Mouse (Mus musculus) hindbrain, embryonic 13.5 days (tissue): ENCODE results near the gene Capn9. TPM values are rescaled to one million over a fixed set of nuclear protein-coding genes. Genes with fewer than 3 reads are reported as not detected.

Experiments
- ATAC-seq: fragments of 200-750 bp; cut with Nextera tagmentation; 2 replicates; pipeline ENCODE4 v1.8.0; 2017; ENCODE audit warnings: moderate TSS enrichment; ENCODE audit not compliant: low FRiP score
- H3K27ac ChIP-seq: fragments of 300-500 bp; sonication (generic); 2 replicates; pipeline ENCODE4 v1.5.1; 2015; ENCODE audit warnings: inconsistent platforms, mild to moderate bottlenecking, moderate library complexity
- H3K27me3 ChIP-seq: fragments of 300-500 bp; sonication (generic); 2 replicates; pipeline ENCODE4 v1.6.1; 2015; ENCODE audit warnings: mild to moderate bottlenecking, inconsistent platforms
- H3K36me3 ChIP-seq: fragments of 300-500 bp; sonication (generic); 2 replicates; pipeline ENCODE4 v1.6.1; 2015; ENCODE audit warnings: mild to moderate bottlenecking, inconsistent platforms
- H3K4me1 ChIP-seq: fragments of 300-500 bp; sonication (generic); replicated peaks from 2 replicates; pipeline ENCODE4 v1.6.1; 2015; ENCODE audit warnings: inconsistent platforms
- H3K4me2 ChIP-seq: fragments of 300-500 bp; sonication (generic); 2 replicates; pipeline ENCODE4 v1.6.1; 2015; ENCODE audit warnings: inconsistent platforms, mild to moderate bottlenecking, moderate library complexity
- H3K4me3 ChIP-seq: fragments of 300-500 bp; sonication (generic); 2 replicates; pipeline ENCODE4 v1.5.1; 2015; ENCODE audit warnings: mild to moderate bottlenecking, inconsistent platforms
- H3K9ac ChIP-seq: fragments of 300-500 bp; sonication (generic); 2 replicates; pipeline ENCODE4 v1.6.1; 2015; ENCODE audit warnings: mild to moderate bottlenecking, inconsistent platforms
- H3K9me3 ChIP-seq: fragments of 300-500 bp; sonication (generic); 2 replicates; pipeline ENCODE4 v1.6.1; 2016; ENCODE audit warnings: inconsistent platforms
- WGBS: fragments of 180-500 bp; shearing (Covaris S2); methylation state at CpG from one replicate; pipeline ENCODE4 v1.1.7; 2015; 5-methylcytosine and 5-hydroxymethylcytosine counted together
- polyA plus RNA-seq: library from polyadenylated mRNA; unstranded; fragments of >200 nt; fragmentation: Nextera tagmentation; extraction: Ambion mirVana; gene quantifications from 2 replicates; pipeline ENCODE4 v1.2.1, GENCODE M21; 2015

Capn9 gene
- 0.06 and 0.10 TPM in 2 replicates for polyA plus RNA-seq

DNA sequence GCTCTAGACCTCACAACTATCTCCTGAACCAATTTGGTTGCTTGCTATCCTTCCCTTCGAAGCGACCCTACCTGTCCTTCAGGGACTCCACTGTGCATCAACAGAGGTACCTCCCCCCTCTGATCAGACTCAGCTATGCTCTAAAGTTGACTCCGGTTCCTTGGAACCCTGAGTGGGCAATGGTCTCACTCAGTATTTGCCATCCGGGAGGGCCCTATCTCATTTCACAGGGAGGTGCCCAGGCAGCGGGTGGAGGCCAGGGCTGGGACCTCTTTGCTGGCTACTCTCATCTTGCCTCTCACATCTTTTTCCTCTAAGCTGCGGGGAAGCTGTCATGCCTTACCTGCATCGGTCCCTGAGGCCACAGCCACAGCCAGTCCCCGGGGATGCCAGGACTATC, at the start of gene Capn9:
TSS of gene Capn9 (plus strand) at position 301 of the 400 bp plus-strand sequence.
- Histone ChIP-seq H3K9ac (no peak within 1 kb of the TSS), H3K36me3 (no peaks in the 10 kb centered on the region), H3K27ac (no peak within 1 kb of the TSS), H3K4me1 (peaks cover 9% of the 10 kb centered on the region; the same call in 1 of the 2 replicates), H3K27me3 (0 out of 2 replicates have a peak, but pooled peaks cover 4% of the 10 kb centered on the region), H3K4me2 (no peak within 1 kb of the TSS), H3K4me3 (no peak within 1 kb of the TSS), H3K9me3 (no peaks in the 10 kb centered on the region)
- WGBS = 92% methylated on average over 8 of the region's 8 CpGs
- no peak for ATAC-seq

- H3K4me2 ChIP-seq = no peak overlapping the region
- H3K4me3 ChIP-seq = no peak overlapping the region
- no peaks in the 10 kb centered on the region for H3K9me3 ChIP-seq
- no peaks in the 10 kb centered on the region for H3K27me3 ChIP-seq
- 92% methylated on average over 11 of the region's 11 CpGs for WGBS
- ATAC-seq = no peak
- H3K9ac ChIP-seq = no peak overlapping the region
- H3K27ac ChIP-seq = no peak overlapping the region
- peaks cover 17% of the 10 kb centered on the region for H3K4me1 ChIP-seq
- H3K36me3 ChIP-seq = peaks cover 55% of the 10 kb centered on the region
Observed at GRCm38 (mm10) chr8:124526261-124526660, 49.6 kb upstream of the Capn9 start.

- no peak overlapping the region for H3K9ac ChIP-seq
- H3K27ac ChIP-seq = no peak overlapping the region
- H3K4me2 ChIP-seq = no peak overlapping the region
- no peak overlapping the region for H3K4me3 ChIP-seq
- no peaks in the 10 kb centered on the region for H3K27me3 ChIP-seq
- no peaks in the 10 kb centered on the region for H3K4me1 ChIP-seq
- H3K36me3 ChIP-seq = peaks cover 91% of the 10 kb centered on the region
- no peak for ATAC-seq
- no peaks in the 10 kb centered on the region for H3K9me3 ChIP-seq
- 90% methylated on average over 14 of the region's 14 CpGs for WGBS
Observed at GRCm38 (mm10) chr8:124530076-124530475, 45.8 kb upstream of the Capn9 start.

DNA sequence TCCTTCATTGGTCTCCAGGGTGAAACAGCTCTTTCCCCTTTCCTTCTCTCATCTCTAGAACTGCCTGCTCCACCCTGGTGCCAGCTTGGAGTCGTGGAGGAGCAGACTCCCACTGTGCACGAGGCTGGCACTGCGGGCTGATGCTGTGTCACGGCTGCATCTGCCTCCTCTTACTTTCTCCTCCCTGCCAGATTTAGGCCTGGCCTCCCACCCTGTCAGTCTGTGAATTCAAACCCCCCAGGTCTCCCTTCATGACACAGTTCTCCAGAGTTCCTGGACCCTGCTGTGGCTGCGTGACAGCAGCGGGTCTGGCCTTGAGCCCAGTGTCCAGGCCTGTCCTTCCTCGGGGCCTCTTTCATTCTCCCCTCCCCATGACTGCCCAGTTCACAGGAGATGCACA, 45.4 kb upstream of the Capn9 start:
- H3K9ac ChIP-seq = no peak overlapping the region
- H3K4me3 ChIP-seq = no peak overlapping the region
- no peaks in the 10 kb centered on the region for H3K4me1 ChIP-seq
- 92% methylated on average over 7 of the region's 7 CpGs for WGBS
- no peaks in the 10 kb centered on the region for H3K27me3 ChIP-seq
- no peak for ATAC-seq
- peaks cover 93% of the 10 kb centered on the region for H3K36me3 ChIP-seq
- no peak overlapping the region for H3K4me2 ChIP-seq
- no peak overlapping the region for H3K27ac ChIP-seq
- H3K9me3 ChIP-seq = no peaks in the 10 kb centered on the region

GRCm38 (mm10) chr8:124530996-124531395, 44.9 kb upstream of the Capn9 start:
- ATAC-seq = no peak
- Histone ChIP-seq H3K4me2 (no peak overlapping the region), H3K9me3 (no peaks in the 10 kb centered on the region), H3K27ac (no peak overlapping the region), H3K36me3 (peaks cover 93% of the 10 kb centered on the region), H3K9ac (no peak overlapping the region), H3K4me3 (no peak overlapping the region), H3K27me3 (no peaks in the 10 kb centered on the region), H3K4me1 (no peaks in the 10 kb centered on the region)
- 93% methylated on average over 4 of the region's 4 CpGs for WGBS

DNA sequence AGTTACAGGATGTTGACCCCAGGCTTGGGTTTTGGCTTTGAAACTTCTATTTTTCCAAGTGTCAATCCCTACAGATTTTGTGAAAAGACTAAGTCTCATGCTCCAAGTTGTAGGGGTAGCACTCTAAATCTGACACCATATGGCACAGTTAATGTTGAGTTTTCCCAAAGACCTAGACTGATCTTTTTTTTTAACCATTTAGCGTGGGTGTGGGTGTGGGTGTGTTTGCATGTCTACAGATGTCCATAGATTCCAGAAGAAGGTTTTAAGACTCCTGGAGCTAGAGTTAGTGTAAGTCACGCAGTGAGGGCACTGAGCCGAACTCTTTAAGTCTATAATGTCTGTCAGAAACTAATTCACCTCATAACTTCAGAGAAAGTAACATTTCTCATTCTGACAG, 43.3 kb upstream of the Capn9 start:
- Histone ChIP-seq H3K4me3 (no peak overlapping the region), H3K27ac (no peak overlapping the region), H3K9ac (no peak overlapping the region), H3K4me2 (no peak overlapping the region), H3K27me3 (no peaks in the 10 kb centered on the region), H3K9me3 (no peaks in the 10 kb centered on the region), H3K36me3 (peaks cover 86% of the 10 kb centered on the region), H3K4me1 (no peaks in the 10 kb centered on the region)
- 93% methylated on average over 3 of the region's 3 CpGs for WGBS
- ATAC-seq = no peak

GRCm38 (mm10) chr8:124535451-124535850, 40.5 kb upstream of the Capn9 start:
- Histone ChIP-seq H3K4me2 (no peak overlapping the region), H3K27me3 (no peaks in the 10 kb centered on the region), H3K27ac (no peak overlapping the region), H3K4me3 (no peak overlapping the region), H3K9me3 (no peaks in the 10 kb centered on the region), H3K36me3 (peaks cover 93% of the 10 kb centered on the region), H3K4me1 (no peaks in the 10 kb centered on the region), H3K9ac (no peak overlapping the region)
- ATAC-seq = no peak
- 88% methylated on average over 5 of the region's 5 CpGs for WGBS

- Histone ChIP-seq H3K4me2 (no peak overlapping the region), H3K4me3 (no peak overlapping the region), H3K27me3 (no peaks in the 10 kb centered on the region), H3K9ac (no peak overlapping the region), H3K27ac (no peak overlapping the region), H3K4me1 (no peaks in the 10 kb centered on the region), H3K9me3 (no peaks in the 10 kb centered on the region), H3K36me3 (peaks cover 93% of the 10 kb centered on the region)
- WGBS = 95% methylated on average over 12 of the region's 12 CpGs
- no peak for ATAC-seq
Observed at GRCm38 (mm10) chr8:124540906-124541305, 35.0 kb upstream of the Capn9 start.

GRCm38 (mm10) chr8:124542001-124542400, 33.9 kb upstream of the Capn9 start:
- Histone ChIP-seq H3K9ac (no peak overlapping the region), H3K27ac (no peak overlapping the region), H3K4me1 (0 out of 2 replicates have a peak, but pooled peaks cover 5% of the 10 kb centered on the region), H3K4me3 (no peak overlapping the region), H3K9me3 (no peaks in the 10 kb centered on the region), H3K36me3 (peaks cover 97% of the 10 kb centered on the region), H3K4me2 (no peak overlapping the region), H3K27me3 (no peaks in the 10 kb centered on the region)
- WGBS = 96% methylated on average over 4 of the region's 4 CpGs
- no peak for ATAC-seq

DNA sequence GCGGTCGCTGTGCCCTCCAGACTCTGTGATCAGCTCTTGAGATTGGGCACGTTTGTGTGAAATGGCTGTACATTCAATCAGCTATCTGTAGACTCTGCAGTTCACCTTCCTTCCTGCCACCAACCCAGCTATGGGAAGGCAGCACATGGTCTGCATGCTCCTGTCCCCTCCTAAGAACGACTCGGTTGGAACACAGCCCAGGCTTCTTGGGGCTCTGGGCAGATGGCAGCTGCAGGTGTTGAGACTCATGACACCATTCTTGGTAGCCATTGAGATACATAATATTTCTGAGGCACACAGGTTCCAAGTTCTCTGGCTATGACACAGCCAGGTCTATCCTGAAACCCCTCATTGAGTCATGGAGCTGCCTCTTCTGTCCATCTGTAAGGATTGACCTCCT, 32.6 kb upstream of the Capn9 start:
- Histone ChIP-seq H3K4me1 (peaks cover 11% of the 10 kb centered on the region; the same call in 1 of the 2 replicates), H3K27ac (no peak overlapping the region), H3K9ac (no peak overlapping the region), H3K36me3 (peaks cover 99% of the 10 kb centered on the region), H3K27me3 (no peaks in the 10 kb centered on the region), H3K4me3 (no peak overlapping the region), H3K4me2 (no peak overlapping the region), H3K9me3 (no peaks in the 10 kb centered on the region)
- 98% methylated on average over 5 of the region's 5 CpGs for WGBS
- no peak for ATAC-seq

GRCm38 (mm10) chr8:124546371-124546770, 29.5 kb upstream of the Capn9 start:
- Histone ChIP-seq H3K9ac (no peak overlapping the region), H3K27ac (0 out of 2 replicates have a peak overlapping the region, but pooled peaks have one; percentile 15), H3K4me1 (peaks cover 11% of the 10 kb centered on the region; the same call in 1 of the 2 replicates), H3K9me3 (no peaks in the 10 kb centered on the region), H3K4me2 (no peak overlapping the region), H3K4me3 (no peak overlapping the region), H3K27me3 (no peaks in the 10 kb centered on the region), H3K36me3 (peaks cover 97% of the 10 kb centered on the region)
- no peak for ATAC-seq
- WGBS = 95% methylated on average over 6 of the region's 6 CpGs

DNA sequence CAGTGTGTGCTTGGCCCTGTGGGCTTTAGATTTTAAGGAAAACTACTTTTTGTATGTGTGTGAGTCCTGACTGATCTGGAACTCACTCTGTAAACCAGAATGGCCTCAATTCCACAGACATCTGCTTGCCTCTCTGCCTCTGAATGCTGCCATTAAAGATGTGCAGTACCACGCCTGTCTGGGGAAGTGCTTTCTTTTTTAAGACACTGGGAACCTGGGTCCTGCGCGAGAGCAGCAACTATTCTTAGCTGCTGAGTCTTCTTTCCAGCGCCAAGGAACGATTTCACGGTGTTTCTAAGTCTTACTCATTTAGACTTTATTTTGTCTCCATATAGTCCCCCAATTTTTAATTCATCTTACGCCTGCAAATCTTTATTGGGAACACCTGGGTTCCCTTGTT, 29.1 kb upstream of the Capn9 start:
- H3K9ac ChIP-seq = no peak overlapping the region
- peaks cover 11% of the 10 kb centered on the region; the same call in 1 of the 2 replicates for H3K4me1 ChIP-seq
- no peaks in the 10 kb centered on the region for H3K9me3 ChIP-seq
- no peak overlapping the region for H3K4me3 ChIP-seq
- H3K27me3 ChIP-seq = no peaks in the 10 kb centered on the region
- peaks cover 97% of the 10 kb centered on the region for H3K36me3 ChIP-seq
- ATAC-seq = no peak
- WGBS = 89% methylated on average over 7 of the region's 7 CpGs
- H3K27ac ChIP-seq = 0 out of 2 replicates have a peak overlapping the region, but pooled peaks have one; percentile 15
- H3K4me2 ChIP-seq = no peak overlapping the region

DNA sequence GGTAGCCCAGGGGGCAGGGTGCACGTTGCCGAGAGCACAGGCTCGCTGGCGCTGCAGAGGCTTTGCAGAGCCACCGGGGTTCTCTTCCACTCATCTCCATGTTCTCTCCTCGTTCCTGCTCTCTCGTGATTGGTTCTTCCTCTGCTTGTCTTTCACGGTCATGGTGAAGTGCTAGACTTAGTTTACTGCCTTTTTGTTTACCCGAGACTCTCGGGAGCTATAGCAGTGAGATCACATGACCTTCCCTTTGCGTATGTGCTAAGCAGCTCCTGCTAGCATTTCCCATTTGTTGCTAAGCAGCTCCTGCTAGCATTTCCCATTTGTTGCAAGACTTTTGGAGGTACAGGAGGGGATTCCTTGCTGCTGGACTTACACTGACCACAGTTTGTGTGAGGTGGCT, 28.6 kb upstream of the Capn9 start:
- 58% methylated on average over 11 of the region's 11 CpGs for WGBS
- Histone ChIP-seq H3K4me2 (no peak overlapping the region), H3K36me3 (peaks cover 97% of the 10 kb centered on the region), H3K9me3 (no peaks in the 10 kb centered on the region), H3K4me3 (no peak overlapping the region), H3K27me3 (no peaks in the 10 kb centered on the region), H3K4me1 (peaks cover 11% of the 10 kb centered on the region; the same call in 1 of the 2 replicates), H3K9ac (no peak overlapping the region), H3K27ac (peak overlapping the region; percentile 3; the same call in 1 of the 2 replicates)
- no peak for ATAC-seq
